Mouse (Mus musculus): Measurements from ENCODE around the gene Hid1.

Hid1 gene

DNA sequence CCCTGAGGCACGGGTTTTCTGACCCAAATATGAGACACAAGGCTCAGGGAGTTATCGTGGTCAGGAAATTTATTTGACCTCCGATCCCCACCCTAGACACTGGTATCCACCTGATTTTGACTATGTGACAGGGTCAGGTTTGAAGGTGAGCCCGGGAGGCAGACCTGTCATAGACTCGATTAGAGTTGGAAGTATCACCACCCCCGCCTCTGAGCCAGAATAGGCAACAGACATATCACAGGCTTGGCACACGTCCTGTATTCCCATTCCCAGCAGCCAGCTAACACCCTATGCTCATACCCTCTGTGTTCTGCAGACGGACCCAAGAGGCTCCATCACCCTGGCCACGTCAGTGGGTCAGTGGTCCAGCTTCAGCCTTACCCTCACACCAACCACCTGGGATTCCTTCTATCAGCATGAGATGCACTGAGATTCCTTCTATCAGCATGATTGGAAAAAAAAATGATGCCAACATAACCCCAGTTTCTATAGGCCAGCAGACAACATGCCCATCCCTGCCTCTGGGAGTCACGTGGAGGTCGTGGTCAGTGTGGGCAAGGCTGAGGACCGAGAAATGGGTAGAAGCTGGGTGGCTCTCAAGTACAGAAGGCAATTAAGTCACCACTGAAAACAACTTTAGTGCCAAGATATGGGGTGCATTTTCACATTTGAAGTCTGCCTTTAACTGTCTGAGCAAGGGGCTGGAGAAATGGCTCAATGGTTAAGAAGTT is 7.3 kb upstream of the Hid1 start:
- DNase-seq (ENCODE audit: low spot score): no peak

DNA sequence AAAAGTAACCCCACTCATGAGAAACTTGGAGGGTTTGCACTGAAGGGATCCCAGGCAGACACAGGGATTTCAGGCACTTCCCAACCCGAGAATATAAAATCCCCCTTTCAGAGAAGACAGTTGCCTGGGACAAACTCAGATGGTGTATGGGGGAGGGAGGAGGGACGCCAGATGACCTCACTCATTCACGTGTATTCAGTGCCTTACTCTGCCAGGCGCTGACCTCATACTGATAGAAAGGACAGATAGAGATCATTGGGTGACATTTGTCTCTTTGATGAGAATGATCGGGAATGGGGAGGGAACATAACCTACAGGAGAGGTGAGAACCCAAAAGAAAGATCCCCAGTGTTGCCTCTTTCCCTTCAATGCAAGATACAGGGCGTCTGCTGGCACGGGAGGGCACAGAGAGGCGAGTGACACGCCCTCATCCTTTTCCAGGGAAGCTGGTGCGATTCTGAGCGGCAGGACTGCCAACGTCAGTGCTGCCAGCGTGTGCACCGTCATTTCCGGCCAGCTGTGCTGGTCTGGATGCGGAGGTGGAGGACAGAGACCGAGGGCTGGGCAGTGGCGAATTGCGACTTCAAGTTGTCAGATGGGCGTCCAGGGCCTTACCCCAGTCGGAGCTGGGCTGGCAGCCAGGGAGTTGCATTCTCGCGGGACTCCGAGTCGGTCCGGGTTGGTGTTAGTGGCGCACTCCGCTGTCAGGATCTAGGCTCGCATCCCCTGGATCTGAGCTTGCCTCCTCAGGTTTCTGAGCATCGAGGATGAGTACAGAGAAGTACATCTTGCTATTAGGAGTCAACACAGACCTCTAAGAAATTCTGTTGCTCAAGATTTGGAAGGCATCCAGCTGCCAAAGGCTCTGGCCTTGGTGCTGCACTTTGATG is 6.5 kb upstream of the Hid1 start:
- no peak for DNase-seq (ENCODE audit: low spot score)

DNA sequence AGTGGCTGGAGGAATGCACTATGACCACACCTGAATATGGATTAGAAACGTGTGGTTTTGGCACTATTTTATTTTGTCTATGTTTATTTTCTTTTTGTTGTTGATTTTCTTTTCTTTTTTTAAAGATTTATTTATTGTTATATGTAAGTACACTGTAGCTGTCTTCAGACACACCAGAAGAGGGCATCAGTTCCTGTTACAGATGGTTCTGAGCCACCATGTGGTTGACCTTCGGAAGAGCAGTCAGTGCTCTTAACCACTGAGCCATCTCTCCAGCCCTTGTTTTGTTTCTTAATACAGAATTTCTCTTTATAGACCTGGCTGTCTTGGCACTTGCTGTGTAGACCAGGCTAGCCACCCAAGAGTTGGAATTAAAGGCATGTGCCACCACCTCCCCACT is 5.2 kb upstream of the Hid1 start:
- DNase-seq (ENCODE audit: low spot score): no peak

DNA sequence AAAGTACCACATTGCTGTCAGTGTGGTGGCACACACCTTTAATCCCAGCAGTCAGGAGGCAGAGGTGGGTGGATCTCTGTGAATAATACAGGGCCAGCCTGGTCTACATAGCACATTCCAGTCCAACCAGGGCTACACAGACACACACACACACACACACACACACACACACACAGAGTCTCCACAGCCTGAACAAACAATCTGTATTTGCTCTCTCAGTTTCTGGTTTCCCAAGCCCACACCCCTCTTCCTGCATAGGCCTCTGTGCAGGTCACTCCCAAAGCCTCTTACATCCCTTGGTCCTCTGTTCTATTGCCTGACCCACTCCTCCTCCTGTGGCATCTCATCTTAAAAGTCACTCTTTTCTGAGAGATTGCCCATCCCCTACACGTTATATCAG is 4.5 kb upstream of the Hid1 start:
- no peak for DNase-seq (ENCODE audit: low spot score)

DNA sequence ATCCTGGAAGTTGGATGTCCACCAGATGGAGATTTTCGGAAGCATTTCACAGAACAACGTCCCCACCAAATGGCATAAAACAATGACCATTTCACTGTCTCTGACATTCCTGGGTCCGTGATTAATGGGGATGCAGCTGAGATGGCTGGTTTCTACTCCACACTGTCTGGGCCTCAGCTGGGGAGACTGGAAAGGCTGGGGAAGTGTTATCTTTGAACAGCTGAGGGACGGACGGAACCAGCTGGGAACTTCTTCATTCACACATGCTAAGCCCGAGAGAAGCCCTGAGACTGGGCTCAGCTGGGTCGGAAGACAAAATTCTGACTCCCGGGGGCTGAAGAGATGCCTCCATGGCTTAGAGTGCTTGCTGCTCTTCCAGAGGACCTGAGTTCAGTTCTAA is 3.8 kb upstream of the Hid1 start:
- DNase-seq (ENCODE audit: low spot score): no peak

DNA sequence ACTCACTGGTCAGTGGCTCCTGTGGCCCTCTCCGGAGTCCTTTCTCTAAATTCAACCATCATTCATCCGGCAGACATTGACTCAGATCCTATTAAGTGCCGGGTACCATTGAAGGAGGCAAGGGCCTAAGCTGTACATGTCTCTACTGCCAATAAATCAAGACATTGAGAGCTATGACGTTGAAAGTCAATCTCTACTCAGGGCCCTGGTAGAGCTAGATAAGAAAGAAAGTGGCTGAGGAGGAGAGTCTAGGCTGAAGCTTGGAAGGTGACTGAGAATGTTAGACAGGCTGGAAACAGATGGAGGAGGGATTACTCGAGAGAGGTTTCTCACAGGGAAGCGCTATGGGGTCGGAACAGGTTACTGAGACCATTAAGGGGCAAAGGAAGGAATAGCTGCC is 2.8 kb upstream of the Hid1 start:
- no peak for DNase-seq (ENCODE audit: low spot score)

DNA sequence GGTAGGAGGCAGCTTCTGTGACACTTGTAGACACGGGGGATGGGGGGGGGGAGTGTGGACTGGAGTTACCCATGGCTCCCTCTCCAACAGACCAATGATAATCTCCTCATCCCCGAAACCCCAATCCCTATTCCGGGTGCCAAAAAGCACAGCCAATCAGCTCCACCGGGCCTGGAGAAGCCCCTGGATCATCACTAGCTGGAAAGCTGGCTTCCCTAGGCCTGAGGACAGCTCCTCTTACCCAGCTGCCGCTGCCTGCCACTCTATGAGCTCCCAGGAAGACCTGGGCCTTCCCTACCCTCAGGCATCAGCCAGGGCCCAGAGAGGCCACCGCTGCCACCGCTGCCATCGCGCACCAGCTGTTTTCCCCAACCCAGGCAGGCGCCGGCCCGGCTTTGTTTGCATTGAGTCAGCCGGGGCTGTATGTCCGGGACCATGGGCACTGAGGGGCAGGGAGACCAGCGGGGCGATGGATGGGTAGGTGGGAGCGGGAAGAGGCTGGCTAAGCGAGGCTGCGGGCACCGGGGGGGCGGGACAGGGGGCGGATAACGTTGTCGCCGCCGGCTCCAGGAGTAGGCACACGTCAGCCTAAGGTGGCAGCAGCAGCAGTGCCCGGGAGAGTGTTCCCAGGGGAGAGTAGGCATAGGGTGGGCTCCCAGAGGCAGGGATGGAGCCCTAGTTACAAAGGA is 706 bp downstream of the Hid1 start:
- no peak for DNase-seq (ENCODE audit: low spot score)

DNA sequence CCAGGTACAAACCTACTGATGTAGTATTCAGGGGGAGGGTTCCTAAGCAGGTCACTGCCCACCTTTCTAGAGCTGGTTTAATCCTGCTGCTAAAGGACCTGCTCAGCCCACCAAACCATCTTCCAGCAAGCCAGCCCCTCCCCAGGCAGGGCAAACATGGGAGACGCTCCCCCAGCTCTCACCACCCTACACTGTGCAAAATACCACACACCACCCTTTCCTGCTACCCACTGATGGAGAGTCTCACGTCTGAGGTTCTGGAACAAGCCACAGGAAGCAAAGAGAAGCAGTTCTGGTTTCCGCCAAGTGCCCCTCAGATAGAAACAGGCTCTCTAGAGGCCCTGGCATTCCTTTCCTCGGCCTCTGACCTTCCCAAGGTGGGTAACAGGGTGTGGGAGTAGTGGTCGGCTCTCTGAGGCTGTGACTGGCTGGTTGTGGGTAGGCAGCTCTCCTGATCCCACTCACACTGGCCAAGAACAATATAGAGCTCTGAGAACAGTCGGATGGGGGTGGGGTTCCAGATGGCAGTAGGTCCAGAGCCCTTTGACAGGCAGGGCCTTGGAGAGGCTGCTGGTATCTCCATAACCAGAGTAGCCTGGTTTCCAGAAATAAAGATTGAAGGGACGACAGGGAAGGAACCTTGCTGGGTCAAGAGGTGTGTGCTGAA is 1.4 kb downstream of the Hid1 start:
- no peak for DNase-seq (ENCODE audit: low spot score)

DNA sequence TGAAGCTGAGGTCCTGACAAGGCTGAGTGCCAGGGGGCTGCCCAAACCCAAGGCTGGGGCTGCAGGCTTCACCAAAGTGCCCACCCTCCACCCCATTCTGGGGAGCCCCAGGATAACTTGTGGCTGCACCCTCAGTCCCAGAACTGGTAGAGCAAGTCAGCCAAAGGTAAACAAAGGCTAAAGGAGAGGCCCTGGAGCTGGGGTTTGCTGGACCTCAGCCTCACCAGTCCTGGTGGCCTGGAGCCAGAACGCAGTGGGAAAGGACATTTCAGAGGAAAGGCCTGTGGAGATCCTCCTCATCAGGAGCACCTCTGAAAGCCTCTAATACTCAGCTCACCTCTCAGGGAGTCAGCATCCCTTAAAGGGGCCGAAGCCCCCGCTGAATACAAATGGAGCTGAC is 3.4 kb downstream of the Hid1 start:
- no peak for DNase-seq (ENCODE audit: low spot score)

DNA sequence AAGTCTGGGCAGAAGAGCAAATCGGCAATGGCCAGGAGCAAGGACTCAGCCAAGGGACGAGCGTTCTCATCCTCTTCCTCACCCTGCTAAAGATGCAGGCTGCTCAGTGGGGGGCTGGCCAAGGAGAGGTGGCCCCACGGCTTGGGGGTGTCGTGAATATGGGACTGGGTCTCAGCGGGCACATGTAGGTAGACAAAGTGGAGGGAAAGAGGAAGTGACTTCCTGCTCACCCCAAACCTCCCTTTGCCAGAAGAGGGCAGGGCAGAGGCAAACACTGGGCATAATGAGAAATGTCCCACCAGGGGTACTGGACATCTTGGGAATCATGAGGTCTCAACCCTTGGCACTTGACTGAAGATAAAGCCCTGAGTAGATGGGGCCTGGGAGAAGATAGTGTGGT is 7.8 kb downstream of the Hid1 start:
- no peak for DNase-seq (ENCODE audit: low spot score)

DNA sequence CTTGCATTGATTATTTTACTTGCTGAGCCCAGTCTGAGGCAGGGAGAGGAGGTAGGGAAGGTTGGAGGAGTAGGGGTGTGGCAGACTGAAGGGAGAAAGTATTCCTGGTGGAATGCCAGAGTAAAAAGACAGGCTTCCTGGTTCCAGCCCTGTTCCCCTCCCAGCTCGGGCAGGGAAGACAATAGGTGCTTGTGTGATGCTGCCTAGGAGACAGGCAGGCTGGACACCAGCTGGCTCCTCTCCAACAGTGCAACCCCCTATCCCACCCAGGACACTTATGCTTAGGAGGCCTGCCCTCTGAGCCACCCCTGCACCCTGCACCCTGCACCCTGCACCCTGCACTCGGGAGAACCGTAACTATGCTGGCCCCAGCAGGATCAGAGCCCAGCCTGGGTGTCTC is 8.3 kb downstream of the Hid1 start:
- DNase-seq (ENCODE audit: low spot score): no peak

DNA sequence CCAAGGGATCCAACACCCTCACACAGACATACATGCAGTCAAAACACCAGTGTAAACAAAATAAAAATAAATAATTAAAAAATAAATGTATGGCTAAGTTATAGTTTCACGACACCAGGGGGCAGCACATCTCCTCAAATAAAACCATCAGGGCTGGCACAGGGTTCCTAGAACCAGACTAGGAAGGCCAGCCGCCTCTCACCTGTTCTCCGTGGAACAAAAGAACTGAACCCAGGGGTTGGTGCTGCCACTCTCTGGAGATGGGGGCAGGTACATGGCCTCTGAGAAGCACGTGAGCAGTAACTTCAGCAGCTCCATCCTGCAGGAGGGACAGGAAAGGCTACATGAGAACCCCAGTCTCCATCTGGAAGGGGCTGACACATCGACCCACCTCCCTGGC is 9.1 kb downstream of the Hid1 start:
- DNase-seq (ENCODE audit: low spot score): no peak

DNA sequence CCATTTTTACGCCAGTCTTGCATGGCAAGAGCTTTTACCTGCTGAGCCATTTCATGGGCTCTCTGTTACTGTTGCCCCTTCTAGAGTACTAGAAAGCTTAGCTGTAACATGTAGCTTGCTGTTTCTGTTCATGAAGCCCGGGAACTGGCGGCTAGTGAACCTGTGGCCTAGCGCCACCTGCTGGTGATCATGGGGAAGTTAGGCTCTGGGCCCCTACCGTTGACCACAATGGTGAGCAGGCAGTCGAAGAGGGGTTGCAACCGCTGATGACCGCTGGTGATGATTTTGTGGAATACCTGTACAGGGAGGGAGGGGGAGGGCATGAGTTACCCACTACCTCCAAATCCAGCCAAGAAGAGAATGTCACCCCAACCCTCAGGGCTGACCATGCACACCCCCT is 13.4 kb downstream of the Hid1 start:
- peak; percentile 64 for DNase-seq (ENCODE audit: low spot score)

DNA sequence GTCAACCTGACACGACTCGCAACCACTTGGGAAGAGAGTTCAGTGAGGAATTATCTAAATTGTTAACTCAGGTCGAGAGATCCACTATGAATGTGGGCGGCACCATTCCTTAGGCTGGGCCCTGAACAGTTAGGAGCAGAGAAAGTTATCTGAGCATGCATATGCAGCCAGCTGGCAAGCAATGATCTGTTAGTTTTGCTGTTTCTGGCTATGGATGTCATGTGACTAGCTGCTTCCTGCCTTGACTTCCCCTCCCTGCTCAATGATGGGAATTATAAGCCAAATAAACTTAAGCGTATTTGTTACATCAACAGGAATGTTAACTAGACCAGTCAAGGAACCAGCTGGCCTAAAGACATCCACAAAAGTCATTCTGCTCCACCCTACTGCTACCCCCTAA is 14.2 kb downstream of the Hid1 start:
- DNase-seq (ENCODE audit: low spot score): no peak

DNA sequence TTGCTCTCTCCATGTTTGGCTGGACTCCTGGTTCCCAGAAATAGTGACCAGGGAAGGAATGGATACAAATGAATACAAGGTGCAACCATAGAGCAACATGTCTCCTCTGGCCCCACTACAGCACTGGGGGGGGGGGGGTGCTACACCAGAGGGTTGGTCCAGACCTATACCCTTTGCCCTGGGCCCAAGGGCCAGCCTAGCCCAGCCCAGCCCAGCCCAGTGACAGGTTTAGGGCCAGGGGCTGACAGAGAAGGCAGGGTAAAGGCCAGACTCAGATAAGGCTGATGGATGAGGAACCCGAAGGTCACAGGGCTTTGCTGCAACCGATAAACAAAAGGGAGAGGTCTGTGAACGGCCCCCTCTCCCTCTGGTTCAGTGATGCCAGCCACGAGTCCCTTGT is 17.6 kb downstream of the Hid1 start:
- no peak for DNase-seq (ENCODE audit: low spot score)

DNA sequence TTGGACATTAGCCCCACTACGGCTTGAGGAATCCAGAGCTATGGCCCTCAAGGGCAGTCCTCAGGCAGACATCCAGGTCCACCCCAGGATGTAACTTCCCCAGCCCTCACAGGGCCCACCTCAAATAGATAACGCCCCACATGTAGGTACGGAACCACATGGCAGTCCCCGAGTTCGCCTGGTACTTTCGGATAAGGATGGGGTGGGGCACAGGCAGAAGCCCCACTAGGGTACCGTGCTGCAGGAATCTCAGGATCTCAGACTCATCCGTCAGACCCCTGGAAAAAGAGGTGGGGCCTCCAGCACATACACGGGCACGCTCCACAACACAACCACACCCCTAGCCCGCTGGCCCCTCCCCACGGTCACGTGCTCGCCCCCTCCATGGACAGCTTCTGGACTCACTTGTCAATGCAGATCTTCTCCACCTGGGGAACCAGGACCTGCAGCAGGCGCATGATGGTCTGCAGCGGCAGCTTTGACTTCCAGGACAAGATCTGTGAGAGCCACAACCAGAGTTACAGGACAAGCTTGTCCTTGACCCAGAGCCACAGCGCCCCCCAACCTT is 18.8 kb downstream of the Hid1 start:
- no peak for DNase-seq (ENCODE audit: low spot score)

DNA sequence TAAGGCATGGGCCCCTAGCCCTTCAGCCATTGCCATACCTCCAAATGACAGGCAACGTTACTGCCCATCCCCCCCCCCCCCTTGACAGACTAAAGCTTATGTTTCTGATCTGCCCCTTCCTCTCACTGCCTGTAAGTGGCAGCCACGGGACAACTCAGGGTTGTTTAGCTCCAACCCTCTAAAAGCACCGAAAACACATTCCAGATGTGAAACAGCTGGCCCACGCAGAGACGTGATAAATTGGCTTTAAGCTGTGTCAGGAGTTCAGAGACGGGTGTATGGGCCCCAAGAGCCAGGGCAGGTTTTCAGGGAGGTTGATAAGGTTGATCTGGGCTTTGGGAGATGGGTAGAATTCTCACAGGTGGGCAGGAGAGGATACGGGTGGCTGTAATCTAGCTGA is 22.0 kb downstream of the Hid1 start:
- no peak for DNase-seq (ENCODE audit: low spot score)

DNA sequence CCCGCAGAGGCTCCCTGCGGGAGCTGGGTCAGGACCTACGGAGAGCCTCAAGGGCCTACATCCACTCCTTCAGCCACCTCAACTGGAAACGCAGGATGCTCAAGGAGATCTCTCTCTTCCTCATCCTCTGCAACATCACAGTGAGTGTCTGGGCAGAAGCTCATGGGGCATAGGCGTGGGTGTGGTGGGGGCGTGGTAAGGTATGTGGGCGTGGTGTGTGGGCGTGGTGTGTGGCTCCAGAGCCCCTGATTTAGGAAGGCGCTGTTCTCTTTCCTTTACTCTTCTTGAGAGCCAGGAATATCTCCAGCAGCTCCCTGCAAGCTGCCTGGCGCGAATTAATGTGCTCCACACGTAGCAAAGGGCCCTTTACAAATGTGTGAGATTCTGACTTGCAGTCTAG is 22.6 kb downstream of the Hid1 start:
- DNase-seq (ENCODE audit: low spot score): no peak

DNA sequence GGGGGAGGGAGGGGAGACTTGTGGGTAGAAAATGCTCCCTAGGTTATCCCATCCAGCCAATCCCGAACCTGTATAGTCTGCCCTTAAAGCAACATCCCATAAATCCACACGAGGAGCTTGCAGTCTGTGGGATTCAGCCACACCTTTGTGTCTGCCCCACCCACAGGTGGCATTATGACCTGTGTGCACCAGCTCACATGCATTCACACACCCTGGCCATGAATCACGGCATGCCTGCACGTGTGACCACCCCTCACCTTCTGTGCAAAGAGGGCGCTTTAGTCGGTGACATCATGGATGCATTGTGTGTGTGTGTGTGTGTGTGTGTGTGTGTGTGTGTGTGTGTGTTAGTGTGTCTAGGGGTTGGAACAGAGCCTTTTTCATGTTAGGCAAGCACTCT is 25.7 kb downstream of the Hid1 start:
- DNase-seq (ENCODE audit: low spot score): no peak

DNA sequence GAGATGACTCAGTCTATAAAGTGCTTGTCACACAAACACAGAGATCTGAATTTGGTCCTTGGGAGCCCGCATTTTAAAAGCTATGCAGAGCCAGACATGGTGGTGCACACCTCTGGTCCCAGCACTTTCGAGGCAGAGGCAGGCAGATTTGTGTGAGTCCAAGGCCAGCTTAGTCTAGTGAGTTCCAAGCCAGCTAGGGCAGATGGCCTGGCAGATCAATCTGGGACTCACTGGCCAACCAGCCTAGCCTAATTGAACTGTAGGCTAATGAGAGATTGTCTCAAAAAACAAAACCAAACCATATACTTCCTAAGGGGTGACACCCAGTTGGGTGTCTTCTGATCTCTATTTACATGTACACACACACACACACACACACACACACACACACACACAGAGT is 26.3 kb downstream of the Hid1 start:
- no peak for DNase-seq (ENCODE audit: low spot score)

DNA sequence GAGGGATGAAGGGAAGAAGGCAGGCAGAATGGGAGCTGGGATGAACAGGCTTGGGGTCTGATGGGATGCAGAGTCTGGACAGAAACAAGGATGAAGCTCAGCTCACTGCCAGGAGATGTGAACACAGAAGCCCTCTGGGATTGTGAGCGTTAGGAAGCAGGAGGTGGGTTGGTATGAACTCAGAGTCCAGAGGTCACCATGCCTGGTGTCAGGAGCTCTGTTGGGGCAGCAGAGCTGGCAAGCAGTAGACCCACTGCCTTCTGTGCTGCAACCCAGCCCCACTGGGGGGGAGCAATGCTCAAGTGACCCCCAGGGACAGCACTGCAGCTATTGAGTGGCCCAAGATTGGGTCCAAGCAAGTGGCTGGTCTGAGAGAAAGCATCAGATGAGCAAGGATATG is 29.7 kb downstream of the Hid1 start:
- no peak for DNase-seq (ENCODE audit: low spot score)

DNA sequence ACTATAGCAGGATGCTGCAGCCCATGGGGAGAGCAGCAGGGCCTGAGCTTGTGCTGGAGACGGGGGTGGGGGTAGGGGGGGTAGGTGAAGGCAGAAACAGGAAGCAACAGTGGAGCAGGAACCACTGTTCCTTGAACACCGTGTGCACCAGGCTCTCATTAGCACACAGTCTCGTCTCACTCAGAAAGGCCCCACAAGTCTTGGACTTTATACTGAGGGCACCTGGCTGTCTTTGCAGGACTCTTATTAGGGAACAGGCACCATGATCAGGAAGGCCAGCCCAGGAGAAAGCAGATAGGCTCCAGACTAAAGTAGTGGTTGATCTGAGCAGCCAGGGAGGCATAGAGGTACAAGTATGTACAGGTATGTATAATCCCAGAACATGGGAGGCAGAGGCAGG is 30.2 kb downstream of the Hid1 start:
- DNase-seq (ENCODE audit: low spot score): no peak

Measured in testis, postnatal 14 days (tissue).